Mouse (Mus musculus) thymus, adult 2 months (tissue): Measurements from ENCODE around the gene Higd1b.

Experiments
- CTCF ChIP-seq: fragments of 200-500 bp; IDR thresholded peaks from 2 replicates; pipeline ENCODE4 v1.5.1; 2012; ENCODE audit warnings: mild to moderate bottlenecking, control low read depth, low read length, moderate library complexity, borderline replicate concordance; ENCODE audit not compliant: control insufficient read depth, poor library complexity, insufficient read depth; ENCODE audit errors: extremely low read depth
- POLR2A ChIP-seq: fragments of 200-500 bp; IDR thresholded peaks from 2 replicates; pipeline ENCODE4 v1.6.1; 2012; ENCODE audit warnings: mild to moderate bottlenecking, low read length, control low read depth, moderate library complexity; ENCODE audit not compliant: control insufficient read depth, poor library complexity, insufficient read depth; ENCODE audit errors: extremely low read depth

DNA sequence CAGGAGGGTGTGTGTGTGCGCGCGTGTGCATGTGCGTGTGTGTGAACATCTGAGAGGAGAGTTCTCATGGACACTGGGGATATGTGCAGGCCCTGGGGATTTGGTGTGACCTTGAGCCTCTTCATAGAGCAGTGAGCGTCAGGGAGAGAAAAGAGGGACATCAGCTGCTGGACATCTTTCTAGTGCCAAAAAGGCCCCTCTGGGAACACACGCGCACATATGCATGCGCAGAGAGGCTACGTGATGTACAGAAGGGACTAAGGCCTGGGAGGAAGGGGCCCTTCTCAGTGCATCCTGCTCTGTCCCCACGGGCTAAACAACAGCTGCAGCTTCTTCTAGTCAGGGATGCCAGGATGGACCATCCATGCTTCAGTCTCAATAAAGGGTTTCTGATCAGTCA is 1.4 kb upstream of the Higd1b start:
- TF ChIP-seq CTCF: no peak
- TF ChIP-seq POLR2A: no peak
